Mouse (Mus musculus) layer of hippocampus, adult 9-10 months (tissue): ENCODE data around the gene Emc3.

ENCODE experiments used
- DNase-seq: peaks from one replicate; pipeline ENCODE4 v3.0.0; 2022; ENCODE audit warnings: low spot score

Emc3 gene

DNA sequence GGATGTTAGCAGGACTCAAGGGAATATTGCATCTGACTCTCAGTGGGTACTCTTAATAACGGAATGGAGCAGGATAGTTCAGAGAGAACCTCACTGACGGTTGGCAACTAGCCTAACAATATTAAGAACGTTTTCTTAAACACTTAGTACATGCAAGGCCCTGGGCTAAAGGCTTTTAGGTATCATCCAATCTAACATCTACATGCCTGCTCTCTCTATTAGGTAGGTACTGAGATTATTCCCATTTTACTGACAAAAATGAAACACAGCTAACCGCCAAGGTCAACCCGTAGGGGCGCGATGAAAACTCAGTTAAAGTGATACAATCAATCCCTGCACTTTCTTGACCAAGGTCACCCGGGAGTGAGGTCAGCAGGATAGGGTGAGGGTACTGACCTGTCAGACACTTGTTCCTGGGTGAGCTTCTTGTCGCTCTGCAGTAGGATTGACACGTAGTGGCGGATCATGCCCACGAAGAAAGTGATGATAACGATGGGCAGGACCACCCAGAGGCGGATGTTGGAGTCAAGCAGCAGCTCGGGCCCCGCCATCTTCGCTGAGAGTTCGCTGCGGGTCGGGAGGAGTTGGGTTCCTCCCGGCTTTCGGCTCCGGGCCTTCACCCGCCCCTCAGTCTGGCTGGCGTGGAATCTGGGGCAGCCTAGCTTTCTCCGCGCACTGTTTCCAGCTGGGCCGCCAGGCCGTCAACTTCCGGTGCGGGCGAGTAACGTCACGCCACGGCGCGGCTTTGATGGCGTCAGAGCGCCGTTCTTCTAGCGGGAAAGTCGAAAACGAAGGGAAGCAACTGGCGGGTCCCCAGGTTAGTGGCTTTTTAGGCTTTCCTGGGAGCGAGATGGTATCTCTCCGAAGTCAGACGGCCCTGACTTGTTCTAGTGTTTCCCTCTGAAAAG, at the start of gene Emc3, which contains the start of gene Fancd2:
Gene Emc3 (minus strand): TSS at position 721 of the 908 bp plus-strand sequence.
Gene Fancd2 (plus strand): TSS at position 751 of the 908 bp plus-strand sequence.
- DNase-seq: peak; percentile 73

DNA sequence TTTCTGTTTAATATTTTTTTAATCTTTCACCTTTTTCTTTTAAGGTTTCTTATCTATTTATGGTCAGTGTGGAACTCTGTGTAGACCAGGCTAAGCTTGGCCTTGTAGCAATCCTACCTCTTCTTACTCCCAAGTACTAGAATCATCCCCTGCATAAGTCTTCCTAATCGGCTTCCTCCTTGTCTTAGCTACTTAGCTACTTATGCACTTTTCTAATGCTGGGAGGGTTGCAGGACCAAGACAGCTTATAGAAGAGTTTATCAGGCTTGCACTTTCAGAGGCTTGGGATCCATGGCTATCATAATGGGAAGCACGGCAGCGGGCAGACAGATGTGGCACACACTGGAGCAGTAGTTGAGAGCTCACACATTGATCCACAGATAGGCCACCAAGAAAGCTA, 47.9 kb upstream of the Emc3 start:
- no peak for DNase-seq

- peak; percentile 20 for DNase-seq
Measured at GRCm38 (mm10) chr6:113576044-113576443, 44.6 kb upstream of the Emc3 start.

DNA sequence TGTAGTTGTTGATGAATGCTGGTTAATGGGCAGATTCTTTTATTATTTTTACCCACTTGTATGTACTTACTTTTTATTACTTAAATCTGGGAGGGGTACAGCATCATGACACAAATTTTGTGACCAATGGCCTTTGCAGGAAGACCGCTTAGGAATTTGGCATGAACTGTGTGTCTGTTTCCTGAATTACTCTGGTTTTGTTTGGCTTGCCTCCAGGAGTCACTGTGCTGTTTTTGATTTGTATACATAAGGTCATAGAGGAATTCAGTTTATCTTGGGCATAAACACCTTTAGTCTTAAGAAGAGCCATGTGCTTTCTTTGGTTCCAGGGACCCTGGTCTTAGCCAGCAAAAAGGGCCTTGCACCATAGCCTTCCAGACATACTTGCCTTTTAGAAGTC, 33.1 kb upstream of the Emc3 start:
- DNase-seq: no peak

GRCm38 (mm10) chr6:113559736-113560135, 28.3 kb upstream of the Emc3 start:
- DNase-seq: no peak

DNA sequence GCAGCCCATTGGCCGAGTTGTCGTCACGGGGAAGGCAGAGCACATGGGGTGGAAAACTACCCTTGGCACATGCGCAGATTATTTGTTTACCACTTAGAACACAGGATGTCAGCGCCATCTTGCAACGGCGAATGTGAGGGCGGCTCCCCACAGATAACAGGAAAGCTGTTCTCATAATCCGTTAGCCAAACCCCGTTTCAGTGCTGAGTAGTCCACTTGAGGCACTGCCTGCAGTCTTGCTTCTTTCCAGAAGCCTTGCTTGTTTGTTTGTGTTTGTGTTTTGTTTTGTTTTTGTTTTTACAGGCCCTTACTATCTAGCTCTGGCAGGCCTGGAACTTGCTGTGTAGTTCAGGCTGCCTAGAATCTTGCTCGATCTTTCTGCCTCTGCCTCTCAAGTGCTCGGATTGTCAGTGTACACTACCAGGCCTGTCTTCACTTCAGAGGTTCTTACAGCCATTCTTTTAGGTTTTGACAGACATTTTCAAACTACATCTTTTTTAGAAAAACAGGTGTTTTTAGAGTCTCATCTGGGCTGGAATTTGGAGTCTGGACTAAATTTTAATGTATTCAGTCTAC, 12.5 kb upstream of the Emc3 start:
- no peak for DNase-seq

DNA sequence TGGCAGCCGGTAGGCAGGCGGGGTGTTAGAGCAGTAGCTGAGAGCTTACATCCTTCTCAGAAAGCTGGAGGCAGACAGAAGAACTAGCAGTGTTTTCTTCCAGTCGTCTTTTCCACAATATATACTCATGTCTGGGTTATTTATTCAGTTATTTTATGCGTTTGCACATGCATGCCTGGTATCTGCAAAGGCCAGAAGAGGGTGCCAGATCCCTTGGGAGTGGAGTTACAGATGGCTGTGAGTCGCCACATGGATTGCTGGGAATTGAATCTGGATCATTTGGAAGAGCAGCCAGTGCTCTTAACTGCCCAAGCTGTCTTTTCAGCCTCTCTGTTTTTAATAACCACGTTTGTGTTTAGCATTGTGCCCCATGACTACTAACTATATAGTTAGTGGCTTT, 10.2 kb upstream of the Emc3 start:
- DNase-seq: no peak

DNA sequence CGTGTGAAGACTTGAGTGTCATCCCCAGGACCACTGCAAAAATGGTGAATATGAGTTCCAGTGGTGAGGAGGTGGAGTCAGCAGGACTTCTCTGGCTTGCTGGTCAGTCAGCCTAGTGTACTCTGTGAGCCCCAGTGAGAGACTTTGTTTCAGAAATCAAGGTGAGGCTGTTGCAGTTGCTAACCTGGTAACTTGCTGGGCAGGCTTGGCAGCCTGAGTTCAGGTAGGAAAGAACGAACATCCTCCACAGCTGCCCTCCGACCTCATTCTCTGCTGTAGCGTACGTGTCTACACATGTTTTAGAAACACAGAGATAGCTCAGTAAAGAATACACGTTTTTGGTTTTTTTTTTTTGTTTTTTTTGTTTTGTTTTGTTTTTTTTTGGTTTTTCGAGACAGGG, 3.4 kb upstream of the Emc3 start:
- DNase-seq: no peak

DNA sequence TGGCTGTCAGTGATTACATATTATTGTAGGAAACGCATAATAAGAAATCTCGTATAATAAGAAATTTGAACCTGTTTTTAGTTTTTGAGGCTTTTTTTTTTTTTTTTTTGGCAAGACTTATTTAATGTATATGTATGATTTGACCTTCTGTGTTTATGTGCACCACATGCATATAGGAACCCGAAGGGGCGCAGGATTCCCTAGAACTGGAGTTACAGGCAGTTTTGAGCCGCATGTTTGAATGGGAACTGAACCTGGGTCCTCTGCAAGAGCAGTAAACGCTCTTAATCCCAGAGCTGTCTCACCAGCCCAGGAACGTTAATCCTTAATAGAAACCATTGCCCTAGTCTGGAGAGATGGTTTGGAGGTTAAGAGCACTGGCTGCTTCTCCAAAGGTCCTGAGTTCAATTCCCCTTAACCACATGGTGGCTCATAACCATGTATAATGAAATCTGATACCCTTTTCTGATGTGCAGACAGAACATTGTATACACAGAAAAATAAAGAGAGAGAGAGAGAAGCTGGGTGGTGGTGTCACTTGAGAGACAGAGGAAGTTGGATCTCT, 470 bp upstream of the Emc3 start:
- DNase-seq: no peak

DNA sequence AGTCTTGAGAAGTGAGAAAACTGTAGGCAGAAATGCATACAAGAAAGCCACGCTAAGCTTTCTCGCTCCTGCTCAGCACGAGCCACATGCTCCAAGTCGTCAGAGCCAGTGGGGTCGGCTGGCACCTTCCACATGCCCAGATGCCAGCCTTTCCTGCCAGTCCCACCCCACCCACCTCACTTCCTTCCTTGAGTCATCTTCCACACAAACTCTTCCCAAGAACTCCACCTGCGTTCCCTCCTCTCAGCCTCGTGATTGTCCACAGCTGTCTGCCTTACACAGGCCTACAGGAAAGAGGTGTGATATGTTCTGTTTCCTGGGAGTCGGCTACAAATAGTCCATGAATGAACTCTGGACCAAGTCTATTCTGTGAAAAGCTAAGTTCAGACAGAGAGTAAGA, 8.0 kb downstream of the Emc3 start:
- no peak for DNase-seq

DNA sequence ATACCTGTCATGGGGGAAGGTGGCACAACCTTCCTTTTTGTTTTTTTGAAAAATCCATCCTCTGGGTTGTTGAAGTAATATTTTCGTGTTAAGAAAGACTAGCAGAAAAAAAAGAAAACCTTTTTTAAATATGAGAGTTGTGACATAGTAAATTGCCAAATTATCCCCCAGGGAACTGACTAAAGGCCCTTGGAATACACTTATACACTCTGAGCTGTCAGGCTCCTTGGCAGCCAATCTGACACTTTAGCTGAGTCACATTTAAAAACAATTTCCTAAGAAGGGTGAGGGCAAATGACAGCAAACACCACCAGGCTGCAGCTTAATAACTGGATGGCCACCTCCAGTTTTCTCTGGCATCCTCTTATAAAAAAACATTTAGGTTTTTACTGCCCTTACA, 9.1 kb downstream of the Emc3 start:
- no peak for DNase-seq

- no peak for DNase-seq
Measured at GRCm38 (mm10) chr6:113517434-113518080, 13.9 kb downstream of the Emc3 start.

DNA sequence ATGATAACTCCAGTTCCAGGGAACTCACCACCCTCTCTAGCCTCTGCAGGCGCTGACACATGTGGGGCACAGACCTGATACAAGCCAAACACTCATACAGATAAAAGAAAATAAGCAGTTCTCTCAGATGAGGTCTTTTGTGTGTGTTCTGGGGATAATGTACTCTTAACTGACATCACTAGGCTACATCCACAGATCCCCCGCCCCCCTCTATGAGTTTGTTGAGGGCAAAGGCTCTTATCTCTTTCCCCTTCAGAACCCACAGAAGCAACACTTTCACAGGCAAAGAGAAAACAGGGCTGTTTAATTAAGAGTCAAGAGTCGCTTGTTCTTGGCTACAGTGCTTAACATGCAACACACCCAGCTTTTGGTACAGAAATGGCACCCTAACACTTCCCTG, 16.9 kb downstream of the Emc3 start:
- DNase-seq: no peak

- DNase-seq: no peak
Measured at GRCm38 (mm10) chr6:113513944-113514343, 17.5 kb downstream of the Emc3 start.

DNA sequence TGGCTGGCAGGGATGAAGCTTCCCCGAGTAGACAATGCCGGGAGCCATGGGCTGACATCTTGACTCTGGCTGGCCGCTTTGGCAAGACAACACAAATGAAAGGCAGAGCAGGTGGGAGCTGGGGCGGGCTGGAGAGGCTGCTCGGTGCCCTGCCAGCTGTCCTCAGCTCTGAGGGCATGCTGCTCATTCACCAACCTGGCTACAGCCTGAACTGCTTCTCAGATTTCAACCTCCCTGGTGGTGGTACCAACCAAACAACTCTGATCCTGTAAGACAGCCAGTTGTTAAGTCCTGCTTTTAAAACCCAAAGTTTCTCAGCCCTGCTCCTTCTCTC, 22.5 kb downstream of the Emc3 start:
- no peak for DNase-seq

GRCm38 (mm10) chr6:113508272-113508946, 23.0 kb downstream of the Emc3 start:
- DNase-seq: no peak

DNA sequence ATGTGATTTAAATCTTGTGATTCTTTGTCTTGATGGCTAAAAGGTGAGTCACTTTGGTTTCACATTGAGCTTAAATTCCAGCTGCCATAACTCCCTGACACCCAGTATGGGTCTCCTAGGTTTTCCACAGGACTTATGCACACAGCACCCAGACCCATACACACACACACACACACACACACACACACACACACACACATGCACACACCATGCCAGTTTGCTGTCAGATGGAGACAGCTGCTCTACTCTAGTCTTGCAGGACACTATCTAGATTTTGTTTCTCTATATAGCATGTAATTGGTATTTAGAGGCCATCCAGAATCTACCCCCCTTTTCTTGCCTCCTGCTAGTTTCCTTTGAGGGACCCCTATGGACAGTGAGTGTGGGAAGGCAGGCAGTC, 24.3 kb downstream of the Emc3 start:
- DNase-seq: no peak

DNA sequence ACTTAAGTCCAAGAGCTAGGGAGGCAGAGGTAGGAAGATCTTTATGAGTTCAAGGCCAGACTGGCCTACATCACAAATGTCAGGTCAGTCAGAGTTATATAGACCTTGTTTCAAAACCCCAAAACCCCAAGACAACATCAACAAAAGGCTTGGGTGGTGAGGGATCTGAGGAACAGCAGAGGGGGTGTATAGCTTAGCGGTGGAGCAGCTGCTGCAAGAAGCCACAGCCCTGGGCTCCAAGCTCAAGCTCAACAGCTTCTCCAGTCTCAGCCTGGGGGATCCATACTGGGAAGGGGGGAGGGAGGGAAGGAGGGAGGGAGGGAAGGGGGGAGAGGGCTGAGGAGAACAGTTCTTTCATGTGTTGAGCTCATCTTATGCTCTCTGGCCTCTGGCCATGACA, 25.8 kb downstream of the Emc3 start:
- no peak for DNase-seq

- DNase-seq: no peak
Measured at GRCm38 (mm10) chr6:113502801-113503200, 28.7 kb downstream of the Emc3 start.

DNA sequence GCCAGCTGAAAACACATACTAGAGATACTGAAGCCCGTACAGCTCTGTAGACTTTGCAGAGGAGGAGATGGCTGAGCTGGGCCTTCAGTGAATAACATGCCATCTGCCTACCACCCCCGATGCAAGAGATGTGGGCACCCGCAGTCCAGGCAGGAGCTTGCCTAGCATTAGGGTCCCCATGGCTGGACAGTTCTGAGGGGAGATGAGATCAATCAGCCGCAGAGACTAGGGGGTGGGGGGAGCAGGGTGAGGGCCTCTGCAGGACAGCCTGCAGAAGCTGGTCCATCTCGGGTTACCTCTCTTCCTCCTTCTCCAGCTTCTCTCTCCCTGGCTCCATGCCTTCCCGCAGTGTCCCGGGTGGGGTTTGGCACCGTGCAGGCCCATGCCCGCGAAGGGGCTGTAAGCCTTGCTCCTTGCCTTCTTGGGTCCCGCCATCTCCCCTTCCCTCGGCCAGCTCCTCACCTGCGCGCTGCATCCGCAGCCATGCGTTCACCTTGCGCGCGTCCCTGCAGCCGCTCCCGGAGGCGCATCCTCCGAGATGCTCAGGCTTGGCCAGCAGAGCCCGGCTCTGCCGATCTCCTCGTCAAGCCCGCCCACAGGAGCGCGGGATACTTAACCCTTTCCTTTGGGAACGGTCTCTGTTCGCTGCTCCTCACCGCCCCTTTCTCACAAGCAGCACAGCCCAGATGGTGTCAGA, 29.9 kb downstream of the Emc3 start, which contains the start of gene Prrt3:
Gene Prrt3 (minus strand): TSS at position 544 of the 697 bp plus-strand sequence.
- DNase-seq: no peak

DNA sequence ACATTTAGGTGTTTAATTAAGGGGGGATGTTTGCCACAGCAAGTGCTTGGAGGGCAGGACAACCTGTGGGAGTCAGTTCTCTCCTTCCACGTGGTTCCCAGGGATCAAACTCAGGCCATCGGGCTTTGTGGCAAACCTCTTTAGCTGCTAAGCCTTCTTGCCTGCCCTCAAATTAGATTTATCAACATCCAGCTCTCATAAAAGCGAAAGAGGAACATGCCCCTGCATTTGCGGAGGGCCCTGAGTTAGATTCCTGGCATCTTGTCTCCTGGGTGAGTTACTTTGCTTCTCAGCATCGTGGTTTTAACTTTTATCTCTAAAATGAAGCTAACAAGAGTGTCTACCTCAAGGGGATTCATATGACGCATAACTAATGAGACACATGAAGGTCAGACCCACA, 32.1 kb downstream of the Emc3 start:
- DNase-seq: no peak
